Mouse (Mus musculus): ENCODE data around the gene Ero1l. TPM values are rescaled to one million over a fixed set of nuclear protein-coding genes. Genes with fewer than 3 reads are reported as not detected.

The Ero1l gene
- polyA plus RNA-seq, 1 experiment from 2014 or later, result 37.0 TPM

DNA sequence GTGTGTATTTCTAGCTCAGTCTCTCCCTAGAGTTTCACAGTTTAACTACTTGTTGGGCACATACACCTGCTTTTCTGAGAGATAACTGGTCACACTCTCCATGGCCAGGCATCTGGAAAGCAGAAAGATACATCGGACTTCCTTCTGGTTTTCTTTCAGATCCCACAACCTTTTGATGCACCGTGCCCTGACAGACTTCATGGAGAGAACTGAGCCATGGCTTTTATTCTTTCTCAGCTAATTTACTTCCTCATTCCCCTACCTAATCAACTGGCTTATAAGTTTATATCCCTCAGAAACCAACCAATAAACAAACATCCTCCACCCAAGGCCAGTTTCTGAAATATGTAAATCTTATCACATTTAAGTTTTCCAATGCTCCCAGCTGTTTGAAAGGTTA is 3.9 kb upstream of the Ero1l start:
- H3K27me3 ChIP-seq (replicated peaks), result no peaks in the 10 kb centered on the region
- H3K4me3 ChIP-seq, result no peak overlapping the region
- no peak for ATAC-seq (ENCODE audit: extremely low read depth, insufficient number of reproducible peaks, low FRiP score, low TSS enrichment)
- no peaks in the 10 kb centered on the region for H3K9me3 ChIP-seq
- no peak overlapping the region for H3K9ac ChIP-seq
- no peak overlapping the region for H3K27ac ChIP-seq (replicated peaks)
- no peaks in the 10 kb centered on the region for H3K36me3 ChIP-seq
- H3K4me1 ChIP-seq, result peaks cover 17% of the 10 kb centered on the region
- no peak overlapping the region for H3K4me2 ChIP-seq
- WGBS, result 82% methylated on average over 2 of the region's 2 CpGs

DNA sequence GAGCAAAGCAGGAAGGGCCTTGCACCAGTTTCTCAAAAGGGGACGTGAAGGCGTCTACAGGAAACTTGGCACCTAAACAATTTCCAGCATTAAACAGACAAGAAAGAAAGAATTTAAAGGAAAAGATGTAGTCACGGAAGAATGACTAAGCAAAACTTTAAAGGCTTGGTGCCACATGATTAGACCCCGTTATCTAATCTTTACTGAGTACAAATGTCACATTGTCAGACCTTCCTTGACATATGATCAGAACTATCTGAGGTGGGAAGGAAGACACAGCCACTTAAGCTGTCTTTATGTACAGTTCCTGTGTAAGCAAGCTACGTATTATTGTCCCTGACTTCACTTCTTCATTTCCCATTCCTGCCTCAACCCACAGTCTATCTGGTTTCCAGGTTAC is 3.1 kb upstream of the Ero1l start:
- Histone ChIP-seq H3K9ac (no peak overlapping the region), H3K36me3 (no peaks in the 10 kb centered on the region), H3K4me2 (peak overlapping the region; percentile 6; the same call in 1 of the 2 replicates), H3K9me3 (no peaks in the 10 kb centered on the region), H3K4me1 (peaks cover 24% of the 10 kb centered on the region), H3K27ac (replicated peaks) (no peak overlapping the region), H3K27me3 (replicated peaks) (no peaks in the 10 kb centered on the region), H3K4me3 (no peak overlapping the region)
- ATAC-seq (ENCODE audit: extremely low read depth, insufficient number of reproducible peaks, low FRiP score, low TSS enrichment), result no peak
- WGBS, result 40% methylated on average over 5 of the region's 5 CpGs

DNA sequence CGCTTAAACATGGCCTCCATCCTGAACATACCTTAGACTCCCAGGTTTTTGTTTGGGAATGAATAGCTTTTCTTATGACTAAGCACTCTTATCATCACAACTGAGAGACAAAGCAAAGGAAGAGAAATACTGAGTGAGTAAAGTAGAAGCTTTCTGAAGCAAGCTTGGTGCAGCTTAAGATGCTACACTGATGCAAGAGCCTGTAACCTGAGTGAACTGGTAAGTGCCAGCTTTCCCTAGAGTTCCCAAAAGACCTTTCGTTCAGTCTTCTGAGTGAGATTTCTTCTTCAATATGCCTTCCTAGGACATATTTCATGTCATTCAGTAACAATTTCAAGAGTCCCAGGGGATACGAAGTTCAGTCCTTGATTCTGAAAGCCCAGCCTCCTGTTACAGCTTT is 2.5 kb upstream of the Ero1l start:
- Histone ChIP-seq H3K9ac (no peak overlapping the region), H3K4me2 (no peak overlapping the region), H3K27me3 (replicated peaks) (no peaks in the 10 kb centered on the region), H3K36me3 (no peaks in the 10 kb centered on the region), H3K9me3 (no peaks in the 10 kb centered on the region), H3K27ac (replicated peaks) (no peak overlapping the region), H3K4me1 (peaks cover 28% of the 10 kb centered on the region), H3K4me3 (no peak overlapping the region)
- no peak for ATAC-seq (ENCODE audit: extremely low read depth, insufficient number of reproducible peaks, low FRiP score, low TSS enrichment)
- 77% methylated on average over 3 of the region's 3 CpGs for WGBS

DNA sequence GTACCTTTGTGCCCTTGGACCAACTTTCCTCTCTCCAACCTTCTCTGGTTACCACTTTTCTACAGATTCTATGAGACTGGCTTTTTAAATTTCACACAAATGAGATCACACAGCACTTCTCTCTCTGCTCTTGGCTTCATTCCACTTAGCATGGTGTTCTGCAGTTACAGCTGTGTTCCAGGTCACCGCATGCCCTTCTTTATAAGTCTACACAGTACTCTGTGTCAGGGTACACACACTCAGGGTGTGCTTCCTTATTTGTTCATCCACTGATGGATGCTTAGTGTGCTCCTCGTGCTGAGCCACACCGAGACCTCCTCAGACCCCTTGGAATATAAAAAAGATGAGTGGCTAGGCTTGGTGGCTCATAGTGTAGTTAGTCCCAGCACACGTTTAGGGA is 1.5 kb upstream of the Ero1l start:
- Histone ChIP-seq H3K36me3 (no peaks in the 10 kb centered on the region), H3K9me3 (no peaks in the 10 kb centered on the region), H3K4me1 (peaks cover 38% of the 10 kb centered on the region), H3K9ac (no peak overlapping the region), H3K27ac (replicated peaks) (no peak overlapping the region), H3K4me2 (no peak overlapping the region), H3K27me3 (replicated peaks) (no peaks in the 10 kb centered on the region), H3K4me3 (no peak overlapping the region)
- ATAC-seq (ENCODE audit: extremely low read depth, insufficient number of reproducible peaks, low FRiP score, low TSS enrichment), result no peak
- WGBS, result 80% methylated on average over 4 of the region's 4 CpGs

DNA sequence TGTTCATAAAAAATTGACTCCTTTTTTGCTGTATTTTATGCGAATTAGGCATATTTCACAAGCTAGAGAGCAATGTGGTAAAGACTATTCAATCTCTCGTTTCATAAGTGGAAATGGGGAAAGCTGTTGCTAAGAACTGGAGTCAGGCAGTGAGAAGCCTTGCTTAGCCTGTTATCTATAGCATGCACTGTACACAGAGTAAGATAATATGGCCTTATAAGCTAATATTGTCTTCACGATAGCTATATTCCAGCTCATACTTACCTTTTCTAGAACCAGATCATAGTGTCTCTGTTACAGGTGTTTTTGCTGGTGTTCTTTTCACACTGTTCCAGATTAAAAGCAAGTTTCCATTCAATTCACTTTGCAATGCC is 653 bp upstream of the Ero1l start:
- Histone ChIP-seq H3K36me3 (no peaks in the 10 kb centered on the region), H3K4me2 (peak overlapping the region; percentile 84), H3K27me3 (replicated peaks) (no peaks in the 10 kb centered on the region), H3K4me3 (peak overlapping the region; percentile 97), H3K9ac (peak overlapping the region; percentile 97), H3K4me1 (peaks cover 46% of the 10 kb centered on the region), H3K9me3 (no peaks in the 10 kb centered on the region), H3K27ac (replicated peaks) (peak overlapping the region; percentile 96; the same call in 1 of the 2 replicates)
- no peak for ATAC-seq (ENCODE audit: extremely low read depth, insufficient number of reproducible peaks, low FRiP score, low TSS enrichment)
- WGBS, result 54% methylated on average over 3 of the region's 3 CpGs

DNA sequence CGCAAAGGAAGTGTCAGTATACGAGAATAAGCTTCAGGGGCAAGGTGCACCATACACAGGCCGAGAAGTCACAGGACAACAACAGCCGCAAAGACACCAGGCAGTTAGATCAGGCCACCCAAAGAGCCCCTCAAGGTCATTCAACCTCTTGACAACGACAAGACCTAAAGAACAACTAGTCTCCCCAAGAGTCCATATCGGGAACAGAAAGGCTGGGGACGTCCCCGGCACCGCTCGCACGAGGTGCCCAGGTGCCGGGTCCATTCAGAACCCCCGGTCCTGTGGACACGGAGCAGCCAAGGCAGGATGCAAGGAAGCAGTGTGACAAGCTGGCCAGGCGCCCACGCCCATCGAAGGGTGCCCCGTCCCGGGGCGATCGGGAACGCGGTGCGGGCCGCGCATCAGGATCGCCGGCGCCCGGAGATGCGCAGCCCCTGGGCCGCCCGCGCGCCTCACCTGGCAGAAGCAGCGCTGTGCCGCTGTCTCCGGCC is 605 bp downstream of the Ero1l start:
- peak; percentile 69; the same call in 1 of the 2 replicates for ATAC-seq (ENCODE audit: extremely low read depth, insufficient number of reproducible peaks, low FRiP score, low TSS enrichment)
- H3K27me3 ChIP-seq (replicated peaks), result no peaks in the 10 kb centered on the region
- H3K4me1 ChIP-seq, result peaks cover 51% of the 10 kb centered on the region
- under 1% methylated on average over 38 of the region's 38 CpGs for WGBS
- no peaks in the 10 kb centered on the region for H3K36me3 ChIP-seq
- no peaks in the 10 kb centered on the region for H3K9me3 ChIP-seq
- H3K4me3 ChIP-seq, result peak overlapping the region; percentile 97
- peak overlapping the region; percentile 96 for H3K27ac ChIP-seq (replicated peaks)
- peak overlapping the region; percentile 84 for H3K4me2 ChIP-seq
- peak overlapping the region; percentile 97 for H3K9ac ChIP-seq

DNA sequence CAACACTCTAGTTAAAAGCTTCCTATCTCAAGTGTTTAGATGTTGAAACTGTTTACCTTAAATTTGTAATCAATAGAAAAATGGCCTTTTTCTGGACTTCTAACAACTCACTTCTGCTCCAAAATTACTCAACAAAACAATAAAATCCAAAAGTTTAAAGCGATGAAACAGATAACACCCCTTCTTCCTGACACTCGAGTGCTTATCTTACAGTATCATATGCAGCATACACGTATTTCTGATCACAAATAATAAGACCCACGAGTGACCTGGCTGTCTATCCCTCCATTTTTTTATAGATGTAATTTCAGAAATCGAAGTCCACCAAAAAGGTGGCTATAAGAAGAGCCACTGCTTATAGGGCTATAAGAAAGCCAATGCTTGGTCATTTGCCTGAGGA is 1.6 kb downstream of the Ero1l start:
- WGBS, result 49% methylated on average over 5 of the region's 5 CpGs
- peaks cover 50% of the 10 kb centered on the region for H3K4me1 ChIP-seq
- H3K9me3 ChIP-seq, result no peaks in the 10 kb centered on the region
- peak overlapping the region; percentile 97 for H3K4me3 ChIP-seq
- H3K9ac ChIP-seq, result peak overlapping the region; percentile 97
- H3K36me3 ChIP-seq, result no peaks in the 10 kb centered on the region
- H3K27me3 ChIP-seq (replicated peaks), result no peaks in the 10 kb centered on the region
- ATAC-seq (ENCODE audit: extremely low read depth, insufficient number of reproducible peaks, low FRiP score, low TSS enrichment), result no peak
- H3K27ac ChIP-seq (replicated peaks), result no peak overlapping the region
- peak overlapping the region; percentile 84 for H3K4me2 ChIP-seq

DNA sequence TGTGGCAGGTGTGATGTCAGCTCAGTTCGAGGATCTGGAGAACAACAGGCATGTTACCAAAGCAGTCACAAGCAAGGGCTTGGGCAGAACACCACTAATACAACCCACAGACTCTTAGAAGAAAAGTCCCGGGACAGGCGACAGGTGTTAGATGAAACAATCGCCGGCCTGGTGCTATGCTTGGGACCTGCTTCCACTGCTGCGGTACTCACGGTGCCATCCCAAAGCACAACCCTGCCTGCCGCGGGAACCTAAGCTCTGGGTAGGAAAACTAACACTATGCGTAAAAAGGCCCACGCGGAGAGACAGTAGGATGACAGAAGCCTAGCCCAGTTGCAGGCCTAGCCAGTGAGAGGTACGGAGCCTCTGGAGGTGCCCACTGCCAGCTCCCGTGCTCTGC is 8.5 kb downstream of the Ero1l start:
- H3K27ac ChIP-seq (replicated peaks), result no peak overlapping the region
- no peak overlapping the region for H3K9ac ChIP-seq
- H3K36me3 ChIP-seq, result peaks cover 8% of the 10 kb centered on the region
- no peaks in the 10 kb centered on the region for H3K9me3 ChIP-seq
- 82% methylated on average over 14 of the region's 14 CpGs for WGBS
- H3K27me3 ChIP-seq (replicated peaks), result no peaks in the 10 kb centered on the region
- peaks cover 32% of the 10 kb centered on the region for H3K4me1 ChIP-seq
- no peak for ATAC-seq (ENCODE audit: extremely low read depth, insufficient number of reproducible peaks, low FRiP score, low TSS enrichment)
- H3K4me2 ChIP-seq, result no peak overlapping the region
- no peak overlapping the region for H3K4me3 ChIP-seq

DNA sequence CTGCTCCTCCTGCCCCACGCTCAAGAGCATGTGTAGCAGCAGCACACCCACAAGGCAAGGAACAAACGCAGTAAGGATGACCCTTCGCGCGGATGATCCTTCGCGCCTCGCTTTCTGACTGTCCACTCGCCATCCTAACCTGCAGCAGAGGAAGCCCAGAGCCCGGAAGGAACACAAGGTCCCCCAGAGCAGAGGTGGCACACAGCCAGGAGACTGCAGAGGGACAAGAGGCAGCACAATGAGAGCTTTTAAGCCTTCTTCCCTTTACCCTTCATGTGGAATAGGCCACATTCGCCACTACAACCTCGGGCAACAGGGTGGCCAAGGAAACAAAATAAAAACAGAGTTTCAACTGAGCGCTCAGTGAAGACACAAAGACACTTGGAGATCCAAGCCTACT is 8.9 kb downstream of the Ero1l start:
- no peak for ATAC-seq (ENCODE audit: extremely low read depth, insufficient number of reproducible peaks, low FRiP score, low TSS enrichment)
- Histone ChIP-seq H3K27me3 (replicated peaks) (no peaks in the 10 kb centered on the region), H3K4me1 (peaks cover 29% of the 10 kb centered on the region), H3K9ac (no peak overlapping the region), H3K27ac (replicated peaks) (no peak overlapping the region), H3K4me3 (no peak overlapping the region), H3K36me3 (peaks cover 13% of the 10 kb centered on the region), H3K4me2 (no peak overlapping the region), H3K9me3 (no peaks in the 10 kb centered on the region)
- 82% methylated on average over 13 of the region's 13 CpGs for WGBS

DNA sequence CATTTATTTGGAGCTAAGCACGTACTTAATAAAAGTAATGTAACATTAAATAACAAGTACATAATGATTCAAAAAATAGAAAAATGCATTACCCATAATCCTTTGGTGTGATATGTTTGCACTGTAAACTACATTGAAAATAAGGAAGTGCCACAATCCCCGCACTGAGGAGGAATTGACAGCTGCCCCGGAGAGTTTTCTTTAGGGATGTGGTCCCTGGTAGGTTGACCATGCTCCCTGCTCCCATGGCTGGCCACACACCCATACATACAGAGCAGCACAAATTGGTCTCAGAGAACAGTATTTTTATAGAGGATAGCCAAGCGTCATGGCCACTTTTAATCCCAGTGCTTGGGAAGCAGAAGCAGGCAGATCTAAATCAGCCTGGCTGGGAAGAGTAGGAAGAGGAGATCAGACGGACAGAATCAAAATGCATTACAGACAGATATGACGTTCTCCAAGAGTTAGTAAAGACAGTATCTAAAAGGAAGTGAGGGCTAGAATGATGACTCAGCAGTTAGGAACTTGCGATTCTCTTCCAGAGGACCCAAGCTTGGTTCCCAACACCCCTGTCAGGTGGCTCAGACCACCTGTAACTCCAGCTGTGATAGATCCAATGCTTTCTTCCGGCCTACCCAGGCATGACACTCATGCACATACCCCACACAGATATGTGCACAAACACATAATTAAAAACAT is 10.8 kb downstream of the Ero1l start:
- peaks cover 19% of the 10 kb centered on the region for H3K4me1 ChIP-seq
- no peaks in the 10 kb centered on the region for H3K27me3 ChIP-seq (replicated peaks)
- H3K9ac ChIP-seq, result no peak overlapping the region
- H3K27ac ChIP-seq (replicated peaks), result no peak overlapping the region
- 77% methylated on average over 8 of the region's 8 CpGs for WGBS
- no peak overlapping the region for H3K4me2 ChIP-seq
- ATAC-seq (ENCODE audit: extremely low read depth, insufficient number of reproducible peaks, low FRiP score, low TSS enrichment), result no peak
- no peak overlapping the region for H3K4me3 ChIP-seq
- peaks cover 25% of the 10 kb centered on the region for H3K36me3 ChIP-seq
- H3K9me3 ChIP-seq, result no peaks in the 10 kb centered on the region

DNA sequence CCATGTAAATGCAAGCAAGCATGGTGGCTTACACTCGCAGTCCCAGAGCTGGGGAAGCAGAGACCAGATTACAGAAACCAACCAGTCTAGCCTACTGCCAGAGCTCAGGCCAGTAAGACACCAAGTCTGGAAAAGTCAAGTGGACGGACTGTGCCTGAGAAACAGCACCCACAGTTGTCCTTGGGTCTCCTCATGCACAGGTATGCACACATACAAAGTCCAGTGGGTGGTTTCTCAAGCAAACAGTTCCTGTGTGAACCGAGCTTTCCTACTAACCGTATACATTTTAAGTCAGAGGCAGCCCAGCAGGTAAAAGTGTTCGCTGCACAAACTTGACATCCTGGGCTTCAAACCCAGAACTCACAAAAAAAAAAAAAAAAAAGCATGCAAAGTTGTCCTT is 12.7 kb downstream of the Ero1l start:
- no peaks in the 10 kb centered on the region for H3K9me3 ChIP-seq
- no peaks in the 10 kb centered on the region for H3K27me3 ChIP-seq (replicated peaks)
- H3K4me2 ChIP-seq, result no peak overlapping the region
- peaks cover 44% of the 10 kb centered on the region for H3K36me3 ChIP-seq
- H3K27ac ChIP-seq (replicated peaks), result no peak overlapping the region
- ATAC-seq (ENCODE audit: extremely low read depth, insufficient number of reproducible peaks, low FRiP score, low TSS enrichment), result no peak
- 89% methylated on average over 5 of the region's 5 CpGs for WGBS
- H3K4me3 ChIP-seq, result no peak overlapping the region
- peaks cover 19% of the 10 kb centered on the region for H3K4me1 ChIP-seq
- no peak overlapping the region for H3K9ac ChIP-seq

DNA sequence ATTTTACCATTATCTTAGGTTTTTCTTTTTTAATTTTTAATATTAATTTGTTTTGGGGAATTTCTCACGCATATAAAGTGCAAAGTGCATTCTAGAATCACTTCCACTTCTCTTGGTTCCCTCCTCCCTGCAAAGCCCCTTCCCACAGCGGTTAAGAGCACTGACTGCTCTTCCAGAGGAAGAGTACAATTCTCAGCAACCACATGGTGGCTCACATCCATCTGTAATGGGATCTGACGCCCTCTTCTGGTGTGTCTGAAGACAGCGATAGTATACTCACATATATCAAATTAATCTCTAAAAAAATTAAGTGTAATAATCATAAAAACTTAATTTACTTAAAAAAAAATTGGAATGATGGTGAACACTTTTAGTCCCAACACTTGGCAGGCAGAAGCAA is 14.2 kb downstream of the Ero1l start:
- no peak overlapping the region for H3K4me3 ChIP-seq
- 66% methylated on average over 4 of the region's 4 CpGs for WGBS
- H3K9me3 ChIP-seq, result no peaks in the 10 kb centered on the region
- no peak overlapping the region for H3K4me2 ChIP-seq
- peaks cover 7% of the 10 kb centered on the region for H3K4me1 ChIP-seq
- H3K27me3 ChIP-seq (replicated peaks), result no peaks in the 10 kb centered on the region
- peaks cover 58% of the 10 kb centered on the region for H3K36me3 ChIP-seq
- H3K27ac ChIP-seq (replicated peaks), result no peak overlapping the region
- no peak overlapping the region for H3K9ac ChIP-seq
- no peak for ATAC-seq (ENCODE audit: extremely low read depth, insufficient number of reproducible peaks, low FRiP score, low TSS enrichment)

All from heart, embryonic 13.5 days (tissue).